Mouse (Mus musculus): ENCODE measurements around the gene Poglut1. TPM values are rescaled to one million over a fixed set of nuclear protein-coding genes. Genes with fewer than 3 reads are reported as not detected.

The Poglut1 gene
- total RNA-seq, 2 experiments from 2014 or later = 14.0 to 15.4 TPM

Other genes with a start within 250 kb of the Poglut1 start
- gene Maats1, start 208.1 kb downstream of the Poglut1 start, total RNA-seq (2021) = under 1 TPM in 1 of 2 experiments, not detected in 1; 0.09 TPM
- gene Cox17, start 203.3 kb downstream of the Poglut1 start, total RNA-seq (2021) = 100 to 1,000 TPM; 203 to 222 TPM
- gene Gm21987, start 203.2 kb downstream of the Poglut1 start, total RNA-seq (2021) = 1 to 10 TPM; 1.1 to 1.6 TPM
- gene Popdc2, start 188.0 kb downstream of the Poglut1 start, total RNA-seq (2021) = 100 to 1,000 TPM; 764 to 831 TPM
- 1 to 10 TPM; 5.8 to 5.9 TPM for gene Pla1a, start 117.1 kb downstream of the Poglut1 start, total RNA-seq (2021)
- 10 to 100 TPM; 34.1 to 35.3 TPM for gene Adprh, start 97.6 kb downstream of the Poglut1 start, total RNA-seq (2021)
- under 1 TPM; 0.26 to 0.27 TPM for gene Cd80, start 94.7 kb downstream of the Poglut1 start, total RNA-seq (2021)
- 10 to 100 TPM; 56.8 to 58.2 TPM for gene Timmdc1, start 27.6 kb downstream of the Poglut1 start, total RNA-seq (2021)
- 10 to 100 TPM; 31.2 to 33.6 TPM for gene Tmem39a, start 8.4 kb upstream of the Poglut1 start, total RNA-seq (2021)
- gene Arhgap31, start 163.0 kb upstream of the Poglut1 start, total RNA-seq (2021) = 10 to 100 TPM; 68.2 to 73.4 TPM
- 10 to 100 TPM; 10.1 to 13.1 TPM for gene B4galt4, start 192.0 kb upstream of the Poglut1 start, total RNA-seq (2021)

Data from heart, postnatal 4 days (tissue).